Mouse (Mus musculus) MEL (cell line): ENCODE measurements around the gene Pcdh9. TPM values are rescaled to one million over a fixed set of nuclear protein-coding genes. Genes with fewer than 3 reads are reported as not detected.

Experiments
- DNase-seq: peaks from one replicate; pipeline ENCODE4 v3.0.0; 2011; ENCODE audit warnings: low read depth, low spot score
- H3K27ac ChIP-seq: 2 replicates; pipeline ENCODE4 v1.5.1; 2012; ENCODE audit warnings: low read depth, mild to moderate bottlenecking, control low read depth, low read length, moderate library complexity; ENCODE audit not compliant: control insufficient read depth
- H3K27me3 ChIP-seq, 2 experiments: fragments of 150-350 bp in 1 of 2; sonication (generic) in 1 of 2; 2 replicates each; pipeline ENCODE4 v1.6.1; 2012; ENCODE audit warnings: low read length in 2 of 2, mild to moderate bottlenecking in 2 of 2, improper control_type of control experiment in 1 of 2, moderate library complexity in 1 of 2; ENCODE audit not compliant: insufficient read depth in 2 of 2, control insufficient read depth in 1 of 2
- H3K36me3 ChIP-seq, 2 experiments: 2 replicates each; pipeline ENCODE4 v1.6.1; 2012 to 2014; ENCODE audit warnings: low read length in 2 of 2, improper control_type of control experiment in 1 of 2, inconsistent platforms in 1 of 2, mild to moderate bottlenecking in 1 of 2; ENCODE audit not compliant: insufficient read depth in 2 of 2, control insufficient read depth in 1 of 2
- H3K4me1 ChIP-seq, 2 experiments: fragments of 150-350 bp in 1 of 2; sonication (generic) in 1 of 2; 2 replicates each; pipeline ENCODE4 v1.6.1; 2012; ENCODE audit warnings: low read length in 2 of 2, improper control_type of control experiment in 1 of 2, mild to moderate bottlenecking in 1 of 2; ENCODE audit not compliant: insufficient read depth in 2 of 2, control insufficient read depth in 1 of 2
- H3K4me3 ChIP-seq, 2 experiments: fragments of 150-350 bp in 1 of 2; sonication (generic) in 1 of 2; 2 replicates each; pipeline ENCODE4 v1.5.1; 2012; ENCODE audit warnings: low read depth in 2 of 2, low read length in 2 of 2, mild to moderate bottlenecking in 2 of 2, moderate library complexity in 2 of 2, control low read depth in 1 of 2, improper control_type of control experiment in 1 of 2; ENCODE audit not compliant: control insufficient read depth in 1 of 2, insufficient read depth in 1 of 2
- H3K79me2 ChIP-seq: 2 replicates; pipeline ENCODE4 v1.6.1; 2012; ENCODE audit warnings: mild to moderate bottlenecking, low read length, moderate library complexity; ENCODE audit not compliant: control insufficient read depth, poor library complexity, insufficient read depth
- H3K9ac ChIP-seq: 2 replicates; pipeline ENCODE4 v1.6.1; 2012; ENCODE audit warnings: low read depth, mild to moderate bottlenecking, control low read depth, low read length, moderate library complexity; ENCODE audit not compliant: control insufficient read depth, poor library complexity, severe bottlenecking
- H3K9me3 ChIP-seq: fragments of 150-350 bp; sonication (generic); replicated peaks from 2 replicates; pipeline ENCODE4 v1.6.1; 2012; ENCODE audit warnings: mild to moderate bottlenecking, low read length, improper control_type of control experiment, moderate library complexity; ENCODE audit not compliant: insufficient read depth
- CTCF ChIP-seq, 3 experiments: IDR thresholded peaks in 2 of 3; conservative IDR thresholded peaks in 1 of 3; 2 replicates each; pipeline ENCODE4 v1.5.1; 2011 to 2012; ENCODE audit warnings: low read length in 3 of 3, low read depth in 2 of 3, mild to moderate bottlenecking in 2 of 3, improper control_type of control experiment in 1 of 3, inconsistent platforms in 1 of 3, mixed read lengths in 1 of 3, moderate library complexity in 1 of 3; ENCODE audit not compliant: control insufficient read depth in 1 of 3, insufficient read depth in 1 of 3, poor library complexity in 1 of 3, severe bottlenecking in 1 of 3
- EP300 ChIP-seq, 2 experiments: IDR thresholded peaks; 2 replicates each; pipeline ENCODE4 v1.6.1; 2011; ENCODE audit warnings: improper control_type of control experiment in 2 of 2, low read length in 2 of 2, low read depth in 1 of 2, mild to moderate bottlenecking in 1 of 2
- GATA1 ChIP-seq: IDR thresholded peaks from 2 replicates; pipeline ENCODE4 v1.6.1; 2011; ENCODE audit warnings: low read depth, low read length, improper control_type of control experiment
- MAX ChIP-seq: IDR thresholded peaks from 2 replicates; pipeline ENCODE4 v1.6.1; 2011; ENCODE audit warnings: low read length, improper control_type of control experiment
- MAZ ChIP-seq: IDR thresholded peaks from 2 replicates; pipeline ENCODE4 v1.6.1; 2012; ENCODE audit warnings: low read depth, mild to moderate bottlenecking, inconsistent platforms, low read length, improper control_type of control experiment
- NRF1 ChIP-seq: IDR thresholded peaks from 2 replicates; pipeline ENCODE4 v1.6.1; 2014; ENCODE audit warnings: low read depth, mild to moderate bottlenecking, inconsistent platforms, low read length, improper control_type of control experiment, moderate library complexity; ENCODE audit not compliant: poor library complexity, insufficient read depth, severe bottlenecking
- POLR2A ChIP-seq, 2 experiments: IDR thresholded peaks; 2 replicates each; pipeline ENCODE4 v1.6.1; 2011 to 2012; ENCODE audit warnings: low read length in 2 of 2, mild to moderate bottlenecking in 2 of 2, control low read depth in 1 of 2, improper control_type of control experiment in 1 of 2, low read depth in 1 of 2, moderate library complexity in 1 of 2; ENCODE audit not compliant: control insufficient read depth in 1 of 2, insufficient read depth in 1 of 2, poor library complexity in 1 of 2
- POLR2AphosphoS2 ChIP-seq: IDR thresholded peaks from 2 replicates; pipeline ENCODE4 v1.6.1; 2011; ENCODE audit warnings: low read length, improper control_type of control experiment
- POLR2AphosphoS5 ChIP-seq: IDR thresholded peaks from 2 replicates; pipeline ENCODE4 v1.6.1; 2012; ENCODE audit warnings: low read depth, borderline replicate concordance, mild to moderate bottlenecking, inconsistent platforms, low read length, moderate library complexity, mixed read lengths
- RAD21 ChIP-seq: IDR thresholded peaks from 2 replicates; pipeline ENCODE4 v1.6.1; 2011; ENCODE audit warnings: mild to moderate bottlenecking, low read depth, low read length, improper control_type of control experiment
- RCOR1 ChIP-seq: IDR thresholded peaks from 2 replicates; pipeline ENCODE4 v1.6.1; 2012; ENCODE audit warnings: low read depth, mild to moderate bottlenecking, inconsistent platforms, low read length, improper control_type of control experiment
- SMC3 ChIP-seq: IDR thresholded peaks from 2 replicates; pipeline ENCODE4 v1.6.1; 2011; ENCODE audit warnings: low read depth, low read length, improper control_type of control experiment
- TAL1 ChIP-seq: IDR thresholded peaks from 2 replicates; pipeline ENCODE4 v1.6.1; 2012; ENCODE audit warnings: mild to moderate bottlenecking, inconsistent platforms, low read length, moderate library complexity, mixed read lengths
- TBP ChIP-seq: IDR thresholded peaks from 2 replicates; pipeline ENCODE4 v1.8.0; 2011; ENCODE audit warnings: low read depth, low read length, improper control_type of control experiment
- USF1 ChIP-seq: IDR thresholded peaks from 2 replicates; pipeline ENCODE4 v1.6.1; 2014; ENCODE audit warnings: low read depth, mild to moderate bottlenecking, inconsistent platforms, low read length, improper control_type of control experiment, moderate library complexity
- ZC3H11A ChIP-seq: IDR thresholded peaks from 2 replicates; pipeline ENCODE4 v1.6.1; 2012; ENCODE audit warnings: low read depth, mild to moderate bottlenecking, inconsistent platforms, low read length, improper control_type of control experiment
- polyA plus RNA-seq, 2 experiments: library from polyadenylated mRNA; stranded (reverse) in 1 of 2; unstranded in 1 of 2; fragments of >175 nt in 1 of 2; fragments of >200 nt in 1 of 2; gene quantifications; 2 replicates each; pipeline versions ENCODE4 v1.2.1 to v1.2.4; 2012; ENCODE audit warnings: low replicate concordance in 2 of 2, low read depth in 1 of 2; ENCODE audit not compliant: insufficient read length in 2 of 2, insufficient read depth in 1 of 2, missing spikeins in 1 of 2
- total RNA-seq: library from RNA; depleted of rRNA; stranded (reverse); fragments of 300-350 nt; gene quantifications from 2 replicates; pipeline ENCODE4 v1.2.3, GENCODE M21; 2012

Pcdh9 gene
- total and polyA plus RNA-seq, 3 experiments = not detected

GRCm38 (mm10) chr14:93317393-93317792 lies 573.1 kb downstream of the Pcdh9 start:
- no peaks in the 10 kb centered on the region for H3K36me3 ChIP-seq
- no peaks in the 10 kb centered on the region for H3K79me2 ChIP-seq
- no peak for TF ChIP-seq TAL1
- TF ChIP-seq POLR2A (IDR thresholded peaks at IDR 0.05; ENCODE audit: control insufficient read depth in 1 of 2, insufficient read depth in 1 of 2, low read depth in 1 of 2, low read length in 2 of 2, poor library complexity in 1 of 2) = no peak
- TF ChIP-seq MAZ = no peak
- no peak for TF ChIP-seq GATA1
- TF ChIP-seq RAD21 = peak; percentile 77
- peak; percentile 64 for TF ChIP-seq ZC3H11A
- TF ChIP-seq TBP = no peak
- TF ChIP-seq CTCF (IDR thresholded peaks at IDR 0.05 in 2 of 3, conservative IDR thresholded peaks at IDR 0.05 in 1 of 3; ENCODE audit: control insufficient read depth in 1 of 3, insufficient read depth in 1 of 3, low read depth in 2 of 3, low read length in 3 of 3, poor library complexity in 1 of 3, severe bottlenecking in 1 of 3) = peak in 2 of 3 experiments; percentile 8 to 56; a peak in 2 of 6 replicates
- TF ChIP-seq SMC3 = peak; percentile 70
- H3K27ac ChIP-seq = no peak overlapping the region
- no peaks in the 10 kb centered on the region for H3K9me3 ChIP-seq
- DNase-seq = peak; percentile 35
- H3K27me3 ChIP-seq = no peaks in the 10 kb centered on the region
- no peak overlapping the region for H3K4me3 ChIP-seq
- H3K9ac ChIP-seq = no peak overlapping the region
- no peaks in the 10 kb centered on the region for H3K4me1 ChIP-seq

GRCm38 (mm10) chr14:93288361-93288760 lies 602.1 kb downstream of the Pcdh9 start:
- Histone ChIP-seq H3K9ac (no peak overlapping the region), H3K4me3 (no peak overlapping the region), H3K9me3 (no peaks in the 10 kb centered on the region), H3K36me3 (no peaks in the 10 kb centered on the region), H3K4me1 (no peaks in the 10 kb centered on the region), H3K27ac (no peak overlapping the region), H3K79me2 (no peaks in the 10 kb centered on the region), H3K27me3 (no peaks in the 10 kb centered on the region)
- no peak for DNase-seq
- TF ChIP-seq EP300 (IDR thresholded peaks at IDR 0.05; ENCODE audit: low read depth in 1 of 2, low read length in 2 of 2) = no peak
- no peak for TF ChIP-seq ZC3H11A
- TF ChIP-seq RCOR1 = no peak
- TF ChIP-seq NRF1 = no peak
- no peak for TF ChIP-seq USF1
- TF ChIP-seq POLR2AphosphoS5 = no peak

GRCm38 (mm10) chr14:93287642-93288041 lies 602.8 kb downstream of the Pcdh9 start:
- no peak overlapping the region for H3K27ac ChIP-seq
- no peak overlapping the region for H3K9ac ChIP-seq
- no peak overlapping the region for H3K4me3 ChIP-seq
- H3K79me2 ChIP-seq = no peaks in the 10 kb centered on the region
- no peaks in the 10 kb centered on the region for H3K4me1 ChIP-seq
- no peaks in the 10 kb centered on the region for H3K27me3 ChIP-seq
- H3K36me3 ChIP-seq = no peaks in the 10 kb centered on the region
- DNase-seq = peak; percentile 29
- H3K9me3 ChIP-seq = no peaks in the 10 kb centered on the region
- TF ChIP-seq RCOR1 = no peak
- no peak for TF ChIP-seq EP300 (IDR thresholded peaks at IDR 0.05; ENCODE audit: low read depth in 1 of 2, low read length in 2 of 2)
- peak; percentile 61 for TF ChIP-seq SMC3
- TF ChIP-seq CTCF (IDR thresholded peaks at IDR 0.05 in 2 of 3, conservative IDR thresholded peaks at IDR 0.05 in 1 of 3; ENCODE audit: control insufficient read depth in 1 of 3, insufficient read depth in 1 of 3, low read depth in 2 of 3, low read length in 3 of 3, poor library complexity in 1 of 3, severe bottlenecking in 1 of 3) = peak in 1 of 3 experiments; percentile 42; a peak in 2 of 6 replicates
- no peak for TF ChIP-seq POLR2AphosphoS2
- TF ChIP-seq MAX = no peak
- 0 out of 2 replicates have a peak, but pooled peaks have one; percentile 10 for TF ChIP-seq ZC3H11A
- TF ChIP-seq RAD21 = peak; percentile 28
- TF ChIP-seq, all 39 proteins: peak for 4
